Mouse (Mus musculus) E14TG2a.4 (cell line): ENCODE data around the gene Mea1.

Source experiments
- H3K27me3 ChIP-seq: 2 replicates; pipeline ENCODE4 v1.6.1; 2014; ENCODE audit warnings: low read length, control low read depth; ENCODE audit not compliant: insufficient read depth
- H3K36me3 ChIP-seq: 2 replicates; pipeline ENCODE4 v1.6.1; 2014; ENCODE audit warnings: low read length, control low read depth; ENCODE audit not compliant: insufficient read depth
- H3K4me1 ChIP-seq: replicated peaks from 2 replicates; pipeline ENCODE4 v1.6.1; 2014; ENCODE audit warnings: low read depth, low read length, control low read depth
- H3K4me3 ChIP-seq: replicated peaks from 2 replicates; pipeline ENCODE4 v1.5.1; 2014; ENCODE audit warnings: mild to moderate bottlenecking, low read length
- H3K9me3 ChIP-seq: 2 replicates; pipeline ENCODE4 v1.6.1; 2014; ENCODE audit warnings: low read length, control low read depth
- CTCF ChIP-seq: conservative IDR thresholded peaks from 2 replicates; pipeline ENCODE4 v1.5.1; 2014; ENCODE audit warnings: low read length
- NANOG ChIP-seq: IDR thresholded peaks from 2 replicates; pipeline ENCODE4 v1.6.1; 2014; ENCODE audit warnings: borderline replicate concordance, low read length, mixed read lengths
- POU5F1 ChIP-seq: IDR thresholded peaks from 2 replicates; pipeline ENCODE4 v1.6.1; 2014; ENCODE audit warnings: low read length, borderline replicate concordance

Gene Mea1

DNA sequence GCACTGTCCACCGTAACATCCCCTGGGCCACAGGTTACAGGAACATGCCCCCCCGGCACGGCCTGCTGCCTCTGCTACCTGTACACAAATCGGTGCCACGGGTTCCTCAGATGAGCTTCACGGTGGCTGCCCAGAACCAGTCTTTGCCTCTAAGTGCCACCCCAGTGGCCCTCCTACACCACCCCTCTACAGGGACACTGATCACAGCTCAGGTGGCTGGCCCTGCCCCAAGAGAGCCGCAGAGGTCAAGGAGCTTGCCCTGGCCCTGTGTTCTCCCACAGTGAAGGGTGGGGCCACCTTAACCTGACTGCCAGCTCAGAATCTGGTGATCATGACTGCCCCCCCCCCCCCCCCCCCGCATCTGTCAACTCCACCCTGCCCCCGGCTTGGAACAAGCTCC is at the start of gene Mea1:
Gene Mea1, plus strand, starts transcription at position 378 of the 400 bp plus-strand sequence.
- peaks cover 56% of the 10 kb centered on the region for H3K36me3 ChIP-seq
- H3K9me3 ChIP-seq, result no peaks in the 10 kb centered on the region
- TF ChIP-seq CTCF (no peak), NANOG (no peak), POU5F1 (no peak)
- peaks cover 80% of the 10 kb centered on the region for H3K4me1 ChIP-seq
- peak within 1 kb of the TSS; percentile 93 for H3K4me3 ChIP-seq
- no peaks in the 10 kb centered on the region for H3K27me3 ChIP-seq

DNA sequence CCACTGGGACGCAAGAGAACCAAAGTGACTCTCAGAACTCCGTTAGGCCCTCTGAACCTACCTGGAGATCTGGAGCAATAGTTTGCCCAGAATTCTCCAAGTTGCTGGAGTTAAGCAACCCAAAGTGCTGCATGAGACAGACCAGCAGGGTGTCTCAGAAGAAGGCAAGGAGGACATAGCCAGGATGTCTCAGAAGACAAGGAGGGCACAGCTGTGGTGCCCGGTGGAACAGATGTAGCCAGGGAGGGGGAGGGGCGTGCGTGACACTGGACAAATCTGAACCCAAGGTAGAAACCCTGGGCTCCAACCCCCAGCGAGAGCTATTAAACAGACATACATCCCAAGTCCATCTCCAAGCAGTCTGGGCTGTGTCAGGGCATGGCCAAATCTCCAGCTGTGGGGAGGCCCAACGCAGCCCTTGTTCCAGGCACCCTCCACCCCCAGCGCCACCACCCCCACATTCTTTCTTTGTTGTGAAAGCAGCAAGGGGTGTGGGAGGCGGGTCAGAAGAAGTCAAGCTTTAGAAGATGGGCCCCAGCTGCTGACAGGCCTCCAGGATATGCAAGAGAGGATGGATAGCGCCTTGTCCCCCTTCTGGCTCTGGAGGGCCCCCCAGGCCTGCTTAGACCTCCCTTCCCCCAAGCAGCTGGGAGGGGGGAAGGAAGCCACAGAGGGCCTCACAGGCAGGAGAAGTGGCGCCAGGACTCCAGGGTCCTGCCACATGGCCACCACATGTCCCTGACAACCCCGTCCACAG is 48.7 kb upstream of the Mea1 start:
- TF ChIP-seq CTCF, result no peak
- no peak for TF ChIP-seq POU5F1
- TF ChIP-seq NANOG, result no peak
- Histone ChIP-seq H3K9me3 (no peaks in the 10 kb centered on the region), H3K36me3 (peaks cover 25% of the 10 kb centered on the region), H3K4me3 (peak overlapping the region; percentile 97), H3K4me1 (peaks cover 80% of the 10 kb centered on the region), H3K27me3 (peaks cover 8% of the 10 kb centered on the region)

DNA sequence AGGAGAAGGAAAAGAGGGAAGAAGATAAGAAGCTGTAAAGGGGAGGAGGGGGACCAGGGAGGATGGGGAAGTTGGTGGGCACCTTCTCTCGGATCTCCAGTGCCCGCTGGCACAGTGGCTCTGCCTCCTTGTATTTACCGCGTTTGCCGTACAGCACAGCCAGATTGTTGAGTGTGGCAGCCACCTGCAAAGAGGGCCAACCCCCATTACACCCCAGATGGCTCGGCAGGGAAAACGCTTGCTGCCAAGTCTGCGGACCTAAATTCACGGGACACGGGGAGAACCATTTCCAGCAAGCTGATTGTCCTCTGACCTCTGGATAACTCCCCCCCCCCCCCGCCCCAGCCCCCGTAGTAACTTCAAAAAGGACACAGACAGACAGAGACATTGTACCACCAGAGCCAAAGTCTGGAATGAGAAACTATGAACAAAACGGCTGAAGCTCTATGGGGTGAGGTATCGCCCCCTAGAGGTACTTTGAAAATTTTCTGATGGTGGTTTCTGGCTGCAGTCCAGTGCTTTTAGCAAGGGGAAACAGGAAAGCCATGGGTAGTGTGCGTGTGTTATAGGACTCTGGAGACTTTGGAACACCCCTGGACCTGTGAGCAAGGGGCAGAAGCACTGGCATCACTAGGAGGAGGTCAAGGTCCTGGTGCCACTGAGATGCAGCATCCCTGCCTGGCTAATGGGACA is 41.6 kb upstream of the Mea1 start:
- Histone ChIP-seq H3K27me3 (no peaks in the 10 kb centered on the region), H3K4me1 (peaks cover 61% of the 10 kb centered on the region), H3K9me3 (no peaks in the 10 kb centered on the region), H3K4me3 (no peak overlapping the region), H3K36me3 (peaks cover 59% of the 10 kb centered on the region)
- no peak for TF ChIP-seq POU5F1
- peak; percentile 60 for TF ChIP-seq CTCF
- TF ChIP-seq NANOG, result no peak

DNA sequence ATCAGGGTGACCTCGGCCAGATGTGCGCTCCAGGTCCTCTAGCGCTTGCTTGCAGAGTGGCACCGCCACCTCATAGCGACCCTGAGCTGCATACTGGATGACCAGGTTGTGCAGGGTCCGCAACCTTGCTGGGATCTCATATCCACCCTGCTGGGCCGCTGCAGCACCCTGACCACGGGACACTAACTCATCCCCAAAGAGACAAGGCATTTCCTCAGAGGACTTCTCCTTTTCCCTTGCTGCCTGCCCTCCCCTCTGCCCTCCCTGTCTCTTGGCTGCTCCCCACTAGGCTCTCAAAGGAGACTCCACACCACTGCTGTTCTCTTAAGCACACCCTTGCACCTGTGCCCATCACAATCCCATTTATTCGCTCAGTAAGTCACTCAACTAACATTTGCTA is 38.7 kb upstream of the Mea1 start:
- peaks cover 45% of the 10 kb centered on the region for H3K36me3 ChIP-seq
- no peaks in the 10 kb centered on the region for H3K9me3 ChIP-seq

DNA sequence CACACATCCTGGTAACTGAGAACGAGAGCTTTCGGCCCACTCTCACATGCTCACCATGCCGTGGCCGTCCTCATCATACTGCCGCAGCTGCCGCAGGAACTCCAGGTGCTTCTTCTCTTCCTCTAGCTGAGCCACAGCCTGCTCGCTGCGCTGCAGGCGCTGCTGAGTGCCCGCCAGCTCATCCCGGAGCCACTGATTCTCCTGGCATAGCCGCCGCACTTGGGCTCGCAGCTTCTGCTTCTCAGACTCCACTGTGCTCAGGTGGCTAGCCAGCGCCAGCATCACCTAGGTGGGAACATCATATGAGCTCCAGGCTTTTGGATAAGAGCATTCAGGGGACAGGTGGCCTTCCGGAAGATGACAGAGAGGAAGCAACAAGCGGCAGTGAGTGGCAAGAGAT is 36.5 kb upstream of the Mea1 start:
- H3K4me1 ChIP-seq, result peaks cover 48% of the 10 kb centered on the region
- no peaks in the 10 kb centered on the region for H3K27me3 ChIP-seq
- no peaks in the 10 kb centered on the region for H3K9me3 ChIP-seq
- H3K4me3 ChIP-seq, result peak overlapping the region; percentile 65
- H3K36me3 ChIP-seq, result peaks cover 29% of the 10 kb centered on the region
- TF ChIP-seq POU5F1 (no peak), NANOG (no peak), CTCF (no peak)

More for the DNA sequence above, 38.7 kb upstream of the Mea1 start:
- TF ChIP-seq POU5F1 (no peak), NANOG (no peak), CTCF (no peak)
- peak overlapping the region; percentile 53; the same call in 1 of the 2 replicates for H3K4me3 ChIP-seq
- no peaks in the 10 kb centered on the region for H3K27me3 ChIP-seq
- peaks cover 56% of the 10 kb centered on the region for H3K4me1 ChIP-seq

DNA sequence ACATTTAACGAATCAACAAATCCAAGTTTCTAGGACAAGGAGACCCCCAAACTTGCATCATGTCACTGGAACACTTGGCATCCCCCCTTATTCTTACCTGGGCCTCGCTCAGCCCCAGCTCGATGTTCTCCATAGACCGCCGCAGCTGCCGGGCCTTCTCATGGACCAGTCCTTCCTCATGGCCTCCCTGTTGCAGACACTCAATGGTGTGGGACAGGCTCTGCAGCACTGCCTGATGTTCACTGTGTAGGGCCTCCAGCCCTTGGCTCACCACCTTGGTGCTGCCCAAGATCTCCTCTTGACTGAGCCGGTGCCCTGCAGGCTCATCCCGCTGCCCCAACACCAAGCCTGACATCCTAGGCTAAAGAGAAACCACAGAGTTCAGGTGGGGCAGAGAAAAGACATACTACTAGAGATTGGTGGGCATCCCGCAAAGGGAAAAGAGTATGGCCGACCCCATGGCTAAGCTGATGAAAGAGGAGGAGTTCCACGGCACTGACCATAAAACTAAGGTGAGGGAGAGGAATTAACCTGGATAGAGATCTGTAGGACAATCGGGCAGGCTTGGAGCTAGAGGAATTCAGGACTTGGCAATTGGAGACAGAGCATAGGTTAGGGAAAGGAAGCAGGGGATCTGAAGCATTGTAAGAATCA is 34.3 kb upstream of the Mea1 start:
- Histone ChIP-seq H3K9me3 (no peaks in the 10 kb centered on the region), H3K4me1 (peaks cover 59% of the 10 kb centered on the region), H3K4me3 (peak overlapping the region; percentile 98), H3K27me3 (no peaks in the 10 kb centered on the region), H3K36me3 (peaks cover 42% of the 10 kb centered on the region)
- TF ChIP-seq POU5F1 (no peak), NANOG (no peak), CTCF (no peak)

DNA sequence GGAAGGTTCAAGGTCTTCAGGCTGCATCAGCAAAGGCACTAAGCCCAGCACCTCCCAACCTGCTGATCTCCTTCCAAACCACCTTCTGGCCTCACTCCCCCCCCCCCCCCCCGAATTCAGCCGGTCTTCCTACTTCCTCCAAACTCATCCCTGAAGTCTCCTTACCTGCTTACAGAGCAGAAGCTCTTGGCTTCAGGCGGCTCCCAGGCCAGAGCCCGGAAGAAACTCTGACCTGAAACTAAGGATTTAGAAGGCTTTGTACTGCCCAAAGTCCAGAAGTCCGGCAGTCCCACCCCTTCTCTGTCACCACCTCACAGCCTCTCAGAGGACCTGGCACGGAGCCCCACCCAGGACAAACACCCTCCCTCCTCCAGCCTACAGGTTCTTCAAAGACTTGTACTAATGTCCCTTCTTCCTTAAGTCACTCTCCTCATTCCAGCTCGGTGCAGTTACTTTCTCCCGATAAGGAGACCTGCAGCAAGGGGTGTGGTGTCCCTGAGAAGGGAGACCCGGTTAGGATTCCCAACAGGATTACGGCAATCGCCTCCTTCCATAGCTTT is 33.6 kb upstream of the Mea1 start:
- Histone ChIP-seq H3K9me3 (no peaks in the 10 kb centered on the region), H3K4me1 (peaks cover 59% of the 10 kb centered on the region), H3K4me3 (peak overlapping the region; percentile 98), H3K36me3 (peaks cover 44% of the 10 kb centered on the region), H3K27me3 (no peaks in the 10 kb centered on the region)
- TF ChIP-seq NANOG (no peak), CTCF (no peak), POU5F1 (no peak)
